Mouse (Mus musculus) cerebellum, adult 2 months (tissue): ENCODE measurements around the gene Fndc3b.

Experiments
- CTCF ChIP-seq: fragments of 200-500 bp; IDR thresholded peaks from 2 replicates; pipeline ENCODE4 v1.5.1; 2011; ENCODE audit warnings: low read depth, mild to moderate bottlenecking, control low read depth, low read length, moderate library complexity, borderline replicate concordance; ENCODE audit not compliant: insufficient read depth
- POLR2A ChIP-seq: fragments of 200-500 bp; IDR thresholded peaks from 2 replicates; pipeline ENCODE4 v1.6.1; 2011; ENCODE audit warnings: low read length, control low read depth, borderline replicate concordance; ENCODE audit not compliant: insufficient read depth

GRCm38 (mm10) chr3:27655673-27656072 lies 55.4 kb downstream of the Fndc3b start:
- no peak for TF ChIP-seq CTCF
- no peak for TF ChIP-seq POLR2A
